Mouse (Mus musculus) hindbrain, embryonic 10.5 days (tissue): ENCODE measurements around the gene Scn5a. TPM values are rescaled to one million over a fixed set of nuclear protein-coding genes. Genes with fewer than 3 reads are reported as not detected.
A peak's percentile ranks its signal among the peaks of the same experiment; 100 is the strongest.

ENCODE experiments used
- DNase-seq: peaks from one replicate; pipeline ENCODE4 v3.0.0-alpha.2; 2017; ENCODE audit warnings: low spot score
- H3K27ac ChIP-seq: fragments of 300-500 bp; sonication (generic); 2 replicates; pipeline ENCODE4 v1.5.1; 2016; ENCODE audit warnings: mild to moderate bottlenecking, moderate library complexity
- H3K27me3 ChIP-seq: fragments of 300-500 bp; sonication (generic); 2 replicates; pipeline ENCODE4 v1.6.1; 2016; ENCODE audit warnings: mild to moderate bottlenecking; ENCODE audit not compliant: poor library complexity, insufficient read depth, severe bottlenecking
- H3K36me3 ChIP-seq: fragments of 300-500 bp; sonication (generic); 2 replicates; pipeline ENCODE4 v1.6.1; 2016; ENCODE audit warnings: mild to moderate bottlenecking, moderate library complexity
- H3K4me1 ChIP-seq: fragments of 300-500 bp; sonication (generic); replicated peaks from 2 replicates; pipeline ENCODE4 v1.6.1; 2016; ENCODE audit warnings: mild to moderate bottlenecking
- H3K4me3 ChIP-seq: fragments of 300-500 bp; sonication (generic); 2 replicates; pipeline ENCODE4 v1.5.1; 2016; ENCODE audit warnings: mild to moderate bottlenecking, moderate library complexity
- H3K9me3 ChIP-seq: fragments of 300-500 bp; sonication (generic); 2 replicates; pipeline ENCODE4 v1.6.1; 2016; ENCODE audit warnings: mild to moderate bottlenecking, moderate library complexity
- WGBS: fragments of 180-500 bp; shearing (Covaris S2); methylation state at CpG from one replicate; pipeline ENCODE4 v1.1.7; 2016; 5-methylcytosine and 5-hydroxymethylcytosine counted together
- polyA plus RNA-seq: library from polyadenylated mRNA; unstranded; fragments of >200 nt; fragmentation: Nextera tagmentation; extraction: Ambion mirVana; gene quantifications from 2 replicates; pipeline ENCODE4 v1.2.1, GENCODE M21; 2016

Scn5a gene
- polyA plus RNA-seq, 1 experiment from 2014 or later: 0.55 TPM

GRCm38 (mm10) chr9:119469691-119470353, 109.0 kb downstream of the Scn5a start:
- H3K27ac ChIP-seq: no peak overlapping the region
- H3K27me3 ChIP-seq: no peaks in the 10 kb centered on the region
- H3K4me3 ChIP-seq: no peak overlapping the region
- no peaks in the 10 kb centered on the region for H3K9me3 ChIP-seq
- no peak for DNase-seq
- WGBS: 90% methylated on average over 8 of the region's 8 CpGs
- peaks cover 33% of the 10 kb centered on the region for H3K4me1 ChIP-seq
- H3K36me3 ChIP-seq: peaks cover 59% of the 10 kb centered on the region

- H3K27ac ChIP-seq: no peak overlapping the region
- H3K27me3 ChIP-seq: no peaks in the 10 kb centered on the region
- peaks cover 97% of the 10 kb centered on the region for H3K36me3 ChIP-seq
- peaks cover 14% of the 10 kb centered on the region; the same call in 1 of the 2 replicates for H3K4me1 ChIP-seq
- 60% methylated on average over 7 of the region's 7 CpGs for WGBS
- DNase-seq: peak; percentile 39
- H3K4me3 ChIP-seq: no peak overlapping the region
- H3K9me3 ChIP-seq: no peaks in the 10 kb centered on the region
These were observed 113.2 kb downstream of the Scn5a start for GRCm38 (mm10) chr9:119465595-119465994.

- DNase-seq: no peak
- peaks cover 98% of the 10 kb centered on the region for H3K36me3 ChIP-seq
- WGBS: 85% methylated on average over 6 of the region's 6 CpGs
- no peaks in the 10 kb centered on the region for H3K9me3 ChIP-seq
- H3K4me3 ChIP-seq: no peak overlapping the region
- no peaks in the 10 kb centered on the region for H3K27me3 ChIP-seq
- peaks cover 14% of the 10 kb centered on the region; the same call in 1 of the 2 replicates for H3K4me1 ChIP-seq
- no peak overlapping the region for H3K27ac ChIP-seq
These were observed 113.8 kb downstream of the Scn5a start for GRCm38 (mm10) chr9:119465056-119465455.

- Histone ChIP-seq H3K4me3 (no peak overlapping the region), H3K27me3 (no peaks in the 10 kb centered on the region), H3K4me1 (peaks cover 6% of the 10 kb centered on the region; the same call in 1 of the 2 replicates), H3K9me3 (no peaks in the 10 kb centered on the region), H3K36me3 (peaks cover 83% of the 10 kb centered on the region), H3K27ac (no peak overlapping the region)
- DNase-seq: peak; percentile 57
- WGBS: 60% methylated on average over 8 of the region's 8 CpGs
These were observed 118.4 kb downstream of the Scn5a start for GRCm38 (mm10) chr9:119460410-119460809.

- no peaks in the 10 kb centered on the region for H3K27me3 ChIP-seq
- H3K36me3 ChIP-seq: peaks cover 77% of the 10 kb centered on the region
- H3K4me1 ChIP-seq: peaks cover 4% of the 10 kb centered on the region
- no peak for DNase-seq
- H3K4me3 ChIP-seq: no peak overlapping the region
- H3K27ac ChIP-seq: no peak overlapping the region
- no peaks in the 10 kb centered on the region for H3K9me3 ChIP-seq
- WGBS: 91% methylated on average over 14 of the region's 14 CpGs
These were observed 121.7 kb downstream of the Scn5a start for GRCm38 (mm10) chr9:119457122-119457521.

- DNase-seq: no peak
- Histone ChIP-seq H3K27me3 (no peaks in the 10 kb centered on the region), H3K4me1 (peaks cover 4% of the 10 kb centered on the region), H3K36me3 (peaks cover 77% of the 10 kb centered on the region), H3K4me3 (no peak overlapping the region), H3K9me3 (no peaks in the 10 kb centered on the region), H3K27ac (no peak overlapping the region)
- WGBS: 92% methylated on average over 14 of the region's 14 CpGs
These were observed 122.8 kb downstream of the Scn5a start for GRCm38 (mm10) chr9:119455967-119456366.

- H3K27ac ChIP-seq: peak overlapping the region; percentile 93
These were observed 133.1 kb downstream of the Scn5a start for GRCm38 (mm10) chr9:119445737-119446136.

GRCm38 (mm10) chr9:119444738-119445429, 133.9 kb downstream of the Scn5a start, which contains the start of gene Exog:
Gene Exog (plus strand): TSS chr9:119444943.
- DNase-seq: peak; percentile 99
- Histone ChIP-seq H3K9me3 (no peaks in the 10 kb centered on the region), H3K27ac (peak within 1 kb of the TSS; percentile 93), H3K27me3 (no peaks in the 10 kb centered on the region), H3K36me3 (peaks cover 54% of the 10 kb centered on the region), H3K4me1 (peaks cover 16% of the 10 kb centered on the region), H3K4me3 (peak within 1 kb of the TSS; percentile 96)
- under 1% methylated on average over 52 of the region's 52 CpGs for WGBS

More at GRCm38 (mm10) chr9:119445737-119446136, 133.1 kb downstream of the Scn5a start:
- peaks cover 56% of the 10 kb centered on the region for H3K36me3 ChIP-seq
- H3K4me1 ChIP-seq: peaks cover 16% of the 10 kb centered on the region
- no peaks in the 10 kb centered on the region for H3K27me3 ChIP-seq
- no peak for DNase-seq
- no peaks in the 10 kb centered on the region for H3K9me3 ChIP-seq
- peak overlapping the region; percentile 96 for H3K4me3 ChIP-seq
- WGBS: 46% methylated on average over 6 of the region's 6 CpGs

- Histone ChIP-seq H3K27me3 (no peaks in the 10 kb centered on the region), H3K4me1 (no peaks in the 10 kb centered on the region), H3K9me3 (no peaks in the 10 kb centered on the region), H3K27ac (no peak overlapping the region), H3K4me3 (no peak overlapping the region), H3K36me3 (peaks cover 83% of the 10 kb centered on the region)
- WGBS: 96% methylated on average over 9 of the region's 9 CpGs
- DNase-seq: no peak
These were observed 140.3 kb downstream of the Scn5a start for GRCm38 (mm10) chr9:119438498-119439000.

GRCm38 (mm10) chr9:119438065-119438464, 140.8 kb downstream of the Scn5a start:
- Histone ChIP-seq H3K4me3 (no peak overlapping the region), H3K9me3 (no peaks in the 10 kb centered on the region), H3K27me3 (no peaks in the 10 kb centered on the region), H3K36me3 (peaks cover 87% of the 10 kb centered on the region), H3K27ac (no peak overlapping the region), H3K4me1 (no peaks in the 10 kb centered on the region)
- 94% methylated on average over 12 of the region's 12 CpGs for WGBS
- no peak for DNase-seq

- Histone ChIP-seq H3K27me3 (no peaks in the 10 kb centered on the region), H3K36me3 (peaks cover 95% of the 10 kb centered on the region), H3K9me3 (no peaks in the 10 kb centered on the region), H3K4me3 (no peak overlapping the region), H3K4me1 (no peaks in the 10 kb centered on the region), H3K27ac (no peak overlapping the region)
- WGBS: 84% methylated on average over 2 of the region's 2 CpGs
- DNase-seq: no peak
These were observed 143.0 kb downstream of the Scn5a start for GRCm38 (mm10) chr9:119435855-119436254.
